In the genomic region with DNA sequence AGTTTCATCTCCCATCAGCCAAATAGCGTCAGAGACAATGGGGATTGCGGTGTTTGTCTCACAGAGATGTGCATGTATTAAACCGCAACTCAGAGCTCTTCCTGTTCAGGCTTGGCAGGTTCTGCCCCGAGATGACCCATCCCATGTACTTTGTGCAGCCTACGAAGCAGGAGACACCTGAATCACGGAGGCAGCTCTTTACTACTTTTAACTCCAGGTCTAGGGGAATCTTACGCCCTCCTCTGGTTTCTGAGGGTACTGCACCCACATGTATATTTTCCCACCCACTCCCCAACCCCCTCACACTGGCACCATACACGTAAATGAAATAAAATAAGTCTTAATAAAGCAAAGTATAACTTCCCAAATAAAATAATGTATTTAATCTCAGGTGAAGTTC, we compare ENCODE assay signal across 19 mouse cellular contexts. TPM values are rescaled to one million over a fixed set of nuclear protein-coding genes. Genes with fewer than 3 reads are reported as not detected.
A peak's percentile ranks its signal among the peaks of the same experiment; 100 is the strongest.
DNase-seq lines count a peak whose midpoint lies in the region; TF ChIP-seq lines count a peak whose summit lies in the region.
"Had no signal": no experiment of that assay in that cellular context is flagged by ENCODE, and none has a peak within 500 bp of the region (broad histone marks: within the 10 kb centered on the region; RNA-seq: fewer than 3 reads in every experiment).

No protein-coding gene starts in this region.

- peak; percentile 17 for TF ChIP-seq RAD21 in CH12.LX (IDR thresholded peaks at IDR 0.05; ENCODE audit: low read depth, low read length)

- TF ChIP-seq EP300 in CH12.LX (IDR thresholded peaks at IDR 0.05; ENCODE audit: low read length): no peak

- H3K4me1 ChIP-seq in cerebellum, adult 2 months (ENCODE audit: control insufficient read depth, insufficient read depth, low read length): no peaks in the 10 kb centered on the region
- peaks cover 0 to 23% of the 10 kb centered on the region in 2 experiments; a peak in 2 of 4 replicates for H3K4me1 ChIP-seq in CH12.LX (ENCODE audit: control insufficient read depth in 1 of 2, insufficient read depth in 2 of 2)
- H3K4me1 ChIP-seq: embryonic facial prominence, embryonic 13.5 days; heart, embryonic 13.5 days; intestine, embryonic 15.5 days; limb, embryonic 13.5 days had no signal

- H3K9me3 ChIP-seq in CH12.LX (replicated peaks; ENCODE audit: low read length): no peaks in the 10 kb centered on the region
- H3K9me3 ChIP-seq: embryonic facial prominence, embryonic 13.5 days; heart, embryonic 13.5 days; intestine, embryonic 15.5 days; limb, embryonic 13.5 days had no signal

- no peaks in the 10 kb centered on the region for H3K27me3 ChIP-seq in cerebellum, adult 2 months (ENCODE audit: control insufficient read depth, insufficient read depth, low read length)
- H3K27me3 ChIP-seq in CH12.LX (replicated peaks): no peaks in the 10 kb centered on the region
- H3K27me3 ChIP-seq: embryonic facial prominence, embryonic 13.5 days; intestine, embryonic 15.5 days; limb, embryonic 13.5 days had no signal

- 0 out of 2 replicates have a peak, but pooled peaks have one; percentile 4 for TF ChIP-seq CTCF in cerebellum, adult 2 months (IDR thresholded peaks at IDR 0.05; ENCODE audit: borderline replicate concordance, insufficient read depth, low read depth, low read length)
- peak; percentile 41 for TF ChIP-seq CTCF in left cerebral cortex, adult 2 months (IDR thresholded peaks at IDR 0.05)
- TF ChIP-seq CTCF in CH12.LX (conservative IDR thresholded peaks at IDR 0.05 in 1 of 2, IDR thresholded peaks at IDR 0.05 in 1 of 2; ENCODE audit: low read depth in 2 of 2, low read length in 2 of 2): peak; percentile 47 to 49

- no peaks in the 10 kb centered on the region for H3K36me3 ChIP-seq in CH12.LX (replicated peaks in 1 of 2; ENCODE audit: control insufficient read depth in 1 of 2, insufficient read depth in 1 of 2, low read length in 1 of 2)
- H3K36me3 ChIP-seq: embryonic facial prominence, embryonic 13.5 days; heart, embryonic 13.5 days; intestine, embryonic 15.5 days; limb, embryonic 13.5 days had no signal

- no peak overlapping the region for H3K4me3 ChIP-seq in cerebellum, adult 2 months (replicated peaks; ENCODE audit: insufficient read depth, low read depth, low read length)
- H3K4me3 ChIP-seq in left cerebral cortex, adult 2 months: no peak overlapping the region
- H3K4me3 ChIP-seq in CH12.LX (replicated peaks in 1 of 3; ENCODE audit: low read depth in 2 of 3, low read length in 2 of 3, poor library complexity in 1 of 3): no peak overlapping the region
- H3K4me3 ChIP-seq: embryonic facial prominence, embryonic 13.5 days; heart, embryonic 13.5 days; intestine, embryonic 15.5 days; limb, embryonic 13.5 days had no signal

- no peak overlapping the region for H3K9ac ChIP-seq in CH12.LX (ENCODE audit: insufficient read depth, low read depth)
- H3K9ac ChIP-seq: embryonic facial prominence, embryonic 13.5 days; heart, embryonic 13.5 days; intestine, embryonic 15.5 days; limb, embryonic 13.5 days had no signal

- DNase-seq in cerebellum, adult 2 months: no peak
- no peak for DNase-seq in cerebellum, adult 11-12 months
- DNase-seq in left cerebral cortex, adult 2 months (ENCODE audit: extremely low spot score in 1 of 2, low spot score in 2 of 2): no peak
- DNase-seq in left cerebral cortex, postnatal 4 days: no peak
- no peak for DNase-seq in CH12.LX (ENCODE audit: extremely low read depth)
- DNase-seq in ZHBTc4 (ENCODE audit: low read depth, low spot score): peak; percentile 58
- DNase-seq in right cerebral cortex, postnatal 4 days: no peak
- DNase-seq in spleen, adult 18-20 months: no peak
- DNase-seq: cerebellum, adult 11 months; kidney, postnatal 36 days; layer of hippocampus, postnatal 36 days; lung, postnatal 10 days; retina, postnatal 1 day; thymus, adult 18-20 months had no signal

- 90% methylated on average over 8 of the region's 8 CpGs for WGBS in cerebellum, adult 2 months

- intact Hi-C loops in left cerebral cortex, adult 2 months (cut with DNase I): loop anchor here (5.0 kb wide), 2 partner anchors 84 to 109 kb away; partner anchors contain the start of gene Ckap2l
- intact Hi-C loops in left cerebral cortex, postnatal 4 days (cut with DNase I): no loop called here

- no peak overlapping the region for H3K4me2 ChIP-seq in CH12.LX (ENCODE audit: insufficient read depth, low read depth, poor library complexity, severe bottlenecking)
- H3K4me2 ChIP-seq: embryonic facial prominence, embryonic 13.5 days; heart, embryonic 13.5 days; intestine, embryonic 15.5 days; limb, embryonic 13.5 days had no signal

- H3K79me2 ChIP-seq in CH12.LX (replicated peaks; ENCODE audit: control insufficient read depth, extremely low read depth, insufficient read depth, poor library complexity, severe bottlenecking): no peaks in the 10 kb centered on the region

- no peak for TF ChIP-seq POLR2A in cerebellum, adult 2 months (IDR thresholded peaks at IDR 0.05; ENCODE audit: borderline replicate concordance, insufficient read depth, low read length)
- TF ChIP-seq POLR2A in CH12.LX (IDR thresholded peaks at IDR 0.05; ENCODE audit: low read depth, low read length): no peak

- in situ Hi-C loops in CH12.LX (cut with MboI; ENCODE audit: low pct_ligation_motif_present, low pct_unique_long_range_greater_than_20kb, low sequenced_read_pairs): loop anchor here (5.0 kb wide), 1 partner anchor 104 kb away; no protein-coding TSS in a partner anchor

- dilution Hi-C loops in CH12.LX (cut with MboI; ENCODE audit: extremely low pct_ligation_motif_present, extremely low pct_unique_long_range_greater_than_20kb, low sequenced_read_pairs): no loop called here

- no peak overlapping the region for H3K27ac ChIP-seq in cerebellum, adult 2 months (ENCODE audit: insufficient read depth, low read length)
- no peak overlapping the region for H3K27ac ChIP-seq in left cerebral cortex, adult 2 months
- H3K27ac ChIP-seq in CH12.LX (ENCODE audit: insufficient read depth, low read depth): no peak overlapping the region
- H3K27ac ChIP-seq: embryonic facial prominence, embryonic 13.5 days; heart, embryonic 13.5 days; intestine, embryonic 15.5 days; limb, embryonic 13.5 days had no signal

TF ChIP-seq in CH12.LX, 34 proteins besides CTCF, POLR2A, EP300 and RAD21:
- TF ChIP-seq MAFK (IDR thresholded peaks at IDR 0.05; ENCODE audit: insufficient replicate concordance, low read length): no peak
- TF ChIP-seq HCFC1 (IDR thresholded peaks at IDR 0.05; ENCODE audit: low read depth, low read length): no peak
- TF ChIP-seq SMC3 (IDR thresholded peaks at IDR 0.05; ENCODE audit: low read depth, low read length): 0 out of 2 replicates have a peak, but pooled peaks have one; percentile 21

RNA-seq across cellular contexts. Expression of gene Il1b, which starts 35.6 kb away (rescaled TPM):
- 0.08 and 0.15 TPM in 2 replicates for polyA plus RNA-seq in cerebellum, adult 2 months (2012; rRNA removed)
- 1 to 10 TPM in 1 of 2 experiments, under 1 TPM in 1; 0.42 to 1.1 TPM for total RNA-seq in left cerebral cortex, adult 2 months (2021)
- total RNA-seq in left cerebral cortex, postnatal 4 days (2021): under 1 TPM in 1 of 2 experiments, not detected in 1; 0.60 TPM
- total RNA-seq in CH12.LX (2012; rRNA removed): 0.13 TPM in 1 of 2 replicates, not detected in the other
- 0.44 and 0.80 TPM in 2 replicates for total RNA-seq in CH12.LX (2014; rRNA removed)
- 0.23 and 0.65 TPM in 2 replicates for polyA plus RNA-seq in CH12.LX (2012; ENCODE audit: insufficient read length, low read depth)
- total RNA-seq: layer of hippocampus, postnatal 36 days had no signal
- polyA plus RNA-seq: heart, embryonic 13.5 days; hindbrain, embryonic 11.5 days had no signal
